19 mouse cellular contexts compared by ENCODE assay signal in genomic region chr6:53199474-53199873, GRCm38 (mm10).
DNase-seq lines count a peak whose midpoint lies in the region; ATAC-seq and TF ChIP-seq lines count a peak whose summit lies in the region.
"Had no signal": no experiment of that assay in that cellular context is flagged by ENCODE, and none has a peak within 500 bp of the region (broad histone marks: within the 10 kb centered on the region; RNA-seq: fewer than 3 reads in every experiment).

No protein-coding gene starts in this region.

- intact Hi-C loops in left cerebral cortex, postnatal 14 days (cut with DNase I) = no loop called here
- intact Hi-C loops in gastrocnemius, postnatal 14 days (cut with DNase I; ENCODE audit: low total_unique reads) = no loop called here

- H3K4me3 ChIP-seq in midbrain, postnatal 0 days (ENCODE audit: low read depth, low read length) = no peak overlapping the region
- H3K4me3 ChIP-seq in midbrain, embryonic 11.5 days (ENCODE audit: low read depth, low read length) = no peak overlapping the region
- H3K4me3 ChIP-seq: embryonic facial prominence, embryonic 12.5 days; heart, embryonic 13.5 days had no signal

- peak; percentile 51 for DNase-seq in heart, adult 11 months
- DNase-seq in heart, postnatal 4 days = no peak
- DNase-seq in left cerebral cortex, postnatal 14 days (ENCODE audit: low spot score in 2 of 2) = peak; percentile 31 to 77
- no peak for DNase-seq in left cerebral cortex, adult 11 months (ENCODE audit: low spot score)
- peak; percentile 42 for DNase-seq in midbrain, postnatal 0 days (ENCODE audit: low spot score)
- no peak for DNase-seq in midbrain, embryonic 11.5 days (ENCODE audit: low spot score, missing footprints)
- DNase-seq in gastrocnemius, postnatal 14 days = no peak
- DNase-seq: adrenal gland, adult 8-10 months; adrenal gland, postnatal 36 days; cerebellum, adult 11-12 months; cerebellum, adult 9-10 months; cerebellum, postnatal 25 days; gastrocnemius, postnatal 25 days; heart, postnatal 36 days had no signal

- H3K9me3 ChIP-seq in midbrain, postnatal 0 days (ENCODE audit: low read length) = no peaks in the 10 kb centered on the region
- no peaks in the 10 kb centered on the region for H3K9me3 ChIP-seq in midbrain, embryonic 11.5 days (ENCODE audit: control insufficient read depth, low read length)
- H3K9me3 ChIP-seq: embryonic facial prominence, embryonic 12.5 days; heart, embryonic 13.5 days had no signal

- WGBS in midbrain, postnatal 0 days = 85% methylated on average over 2 of the region's 2 CpGs
- 92% methylated on average over 2 of the region's 2 CpGs for WGBS in midbrain, embryonic 11.5 days

- no peaks in the 10 kb centered on the region for H3K27me3 ChIP-seq in midbrain, postnatal 0 days (ENCODE audit: insufficient read depth, low read length)
- no peaks in the 10 kb centered on the region; the same call in 1 of the 2 replicates for H3K27me3 ChIP-seq in midbrain, embryonic 11.5 days (ENCODE audit: control insufficient read depth, insufficient read depth, low read length)
- H3K27me3 ChIP-seq: embryonic facial prominence, embryonic 12.5 days; heart, embryonic 13.5 days had no signal

- no peak overlapping the region for H3K4me2 ChIP-seq in midbrain, postnatal 0 days (ENCODE audit: low read depth, low read length, poor library complexity, severe bottlenecking)
- H3K4me2 ChIP-seq in midbrain, embryonic 11.5 days = no peak overlapping the region
- H3K4me2 ChIP-seq: embryonic facial prominence, embryonic 12.5 days; heart, embryonic 13.5 days; hindbrain, embryonic 14.5 days had no signal

- peaks cover 14% of the 10 kb centered on the region; the same call in 1 of the 2 replicates for H3K4me1 ChIP-seq in midbrain, postnatal 0 days (ENCODE audit: insufficient read depth, low read length)
- H3K4me1 ChIP-seq in midbrain, embryonic 11.5 days (ENCODE audit: control insufficient read depth, insufficient read depth, low read length) = peaks cover 4% of the 10 kb centered on the region

- TF ChIP-seq CTCF in midbrain, postnatal 0 days (IDR thresholded peaks at IDR 0.05) = no peak

- H3K27ac ChIP-seq in midbrain, postnatal 0 days (ENCODE audit: low read depth, low read length) = no peak overlapping the region
- H3K27ac ChIP-seq in midbrain, embryonic 11.5 days (ENCODE audit: low read depth, low read length) = no peak overlapping the region
- H3K27ac ChIP-seq: heart, embryonic 13.5 days; hindbrain, embryonic 14.5 days had no signal

- ATAC-seq in midbrain, postnatal 0 days (ENCODE audit: low FRiP score) = peak; percentile 76
- no peak for ATAC-seq in midbrain, embryonic 11.5 days (ENCODE audit: low FRiP score)
- ATAC-seq: inflammation-experienced regulatory T-cells, adult 6 months; intestine, postnatal 0 days had no signal

- no peaks in the 10 kb centered on the region for H3K36me3 ChIP-seq in midbrain, postnatal 0 days (ENCODE audit: insufficient read depth, low read length)
- H3K36me3 ChIP-seq in midbrain, embryonic 11.5 days (ENCODE audit: control insufficient read depth, insufficient read depth, low read length) = no peaks in the 10 kb centered on the region
- H3K36me3 ChIP-seq: embryonic facial prominence, embryonic 12.5 days; heart, embryonic 13.5 days had no signal

- H3K9ac ChIP-seq in midbrain, postnatal 0 days (replicated peaks; ENCODE audit: low read length, poor library complexity, severe bottlenecking) = no peak overlapping the region
- H3K9ac ChIP-seq in midbrain, embryonic 11.5 days (ENCODE audit: low read length) = no peak overlapping the region
- H3K9ac ChIP-seq: embryonic facial prominence, embryonic 12.5 days; heart, embryonic 13.5 days; hindbrain, embryonic 14.5 days had no signal

Comparison
In these comparisons a context has a peak if more than half of its experiments do, and no peak if none do; other contexts are left out.
1. DNase-seq: peak in heart, adult 11 months (single experiment), left cerebral cortex, postnatal 14 days (2 of 2) and midbrain, postnatal 0 days (single experiment); none in heart, postnatal 4 days (single experiment), left cerebral cortex, adult 11 months (single experiment), midbrain, embryonic 11.5 days (single experiment) and gastrocnemius, postnatal 14 days (single experiment).